Mouse (Mus musculus) induced T-regulatory cell, adult 2 months (primary cell): Measurements from ENCODE around the gene Gal3st2c.
"Not testable (repeated sequence)": the region's sequence is repeated elsewhere in the genome, so short reads cannot be mapped to it uniquely, and the experiment has no call there.

ENCODE experiments used
- DNase-seq: peaks from one replicate; pipeline ENCODE4 v3.0.0-alpha.2; 2012; ENCODE audit warnings: low read depth

Gal3st2c gene

DNA sequence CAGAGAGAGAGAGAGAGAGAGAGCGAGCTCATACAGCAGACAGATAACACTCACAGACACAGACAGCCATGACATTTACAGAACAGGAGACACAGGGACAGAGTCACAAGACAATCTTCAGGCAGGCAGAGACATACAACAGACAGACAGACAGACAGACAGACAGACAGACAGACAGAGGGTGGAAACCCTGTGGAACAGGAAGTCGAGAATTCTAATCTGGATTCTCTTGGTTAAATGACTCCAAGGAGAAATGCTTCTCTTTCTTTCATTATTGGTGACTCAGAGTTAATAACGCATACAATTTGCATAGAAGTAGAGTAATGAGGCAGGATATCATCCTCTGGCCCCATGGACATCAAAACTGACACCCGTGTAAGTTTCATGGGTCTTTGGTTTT, 56.2 kb downstream of the Gal3st2c start:
- no peak for DNase-seq

DNA sequence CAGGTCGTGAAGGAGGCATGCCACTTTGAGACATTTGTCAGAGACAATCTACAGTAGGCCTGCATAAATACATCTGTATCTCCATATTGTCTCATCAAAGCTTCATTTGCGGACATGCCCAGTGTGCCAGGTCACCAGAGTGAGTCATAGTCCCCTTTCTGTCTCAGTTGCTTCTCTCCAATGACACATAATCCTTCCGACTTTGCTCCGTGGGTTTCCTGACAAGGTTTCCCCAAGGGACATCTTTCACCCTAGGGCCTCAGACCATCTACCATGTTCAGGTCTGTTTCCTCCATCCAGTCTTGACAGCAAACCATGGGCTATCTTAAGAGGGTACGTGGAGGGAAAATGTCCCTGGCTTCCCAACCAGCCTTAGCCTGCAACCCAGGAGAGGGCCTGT, 60.8 kb downstream of the Gal3st2c start:
- DNase-seq: peak; percentile 39

DNA sequence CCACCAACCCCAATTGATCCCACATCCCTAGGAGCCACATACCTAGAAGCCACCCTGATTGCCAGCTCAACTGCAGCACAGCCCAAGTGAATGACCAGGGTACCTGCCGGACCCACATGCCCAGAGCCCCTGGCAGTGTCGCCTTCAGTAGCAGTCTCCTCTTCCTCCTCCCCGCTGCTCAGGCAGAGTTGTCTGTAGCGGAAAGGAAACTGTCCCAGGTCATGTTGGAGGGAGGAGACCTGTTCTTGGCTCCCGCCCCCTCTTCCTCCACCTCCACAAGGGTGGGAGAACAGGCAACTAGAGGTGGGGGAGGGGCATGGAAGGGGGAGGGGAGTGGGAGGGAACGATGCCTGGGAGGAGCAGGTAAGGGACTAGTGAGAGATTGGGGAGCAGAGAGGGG, 62.1 kb downstream of the Gal3st2c start, which contains the start of gene Pdcd1:
Gene Pdcd1, minus strand, starts transcription at position 181 of the 400 bp plus-strand sequence.
- peak; percentile 78 for DNase-seq

DNA sequence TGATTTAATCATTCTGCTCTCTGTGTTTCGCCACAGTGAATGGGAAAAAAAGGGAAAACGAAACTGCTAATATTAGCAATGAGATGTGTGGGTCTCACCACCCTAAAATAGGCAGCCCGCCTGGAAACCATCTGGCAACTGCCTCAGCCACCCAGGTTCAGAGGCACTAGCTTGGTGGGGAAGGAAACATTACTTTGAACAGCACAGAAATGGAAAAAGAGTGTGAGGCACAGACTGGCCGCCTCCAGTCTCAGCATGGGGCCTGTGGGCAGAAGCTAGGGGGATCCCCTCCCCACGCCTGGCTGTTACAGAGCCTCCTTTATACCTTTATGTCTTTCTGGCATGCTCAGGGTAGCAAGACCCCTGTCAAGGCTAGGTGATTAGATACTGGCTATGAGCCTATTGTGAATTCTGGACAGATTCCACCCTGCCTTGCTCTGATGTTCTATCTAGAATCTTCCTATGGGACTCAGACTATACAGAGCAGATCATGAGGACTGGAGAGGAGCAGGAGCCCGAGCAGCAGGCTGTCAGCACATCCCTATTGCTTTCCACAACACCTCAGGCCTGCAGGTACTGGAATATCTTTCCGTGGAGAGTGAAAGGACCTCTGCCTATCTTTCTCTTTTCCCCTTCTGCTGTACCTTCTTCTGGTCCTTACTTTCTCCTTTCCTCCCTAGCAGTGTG, 63.4 kb downstream of the Gal3st2c start:
- peak; percentile 59 for DNase-seq

DNA sequence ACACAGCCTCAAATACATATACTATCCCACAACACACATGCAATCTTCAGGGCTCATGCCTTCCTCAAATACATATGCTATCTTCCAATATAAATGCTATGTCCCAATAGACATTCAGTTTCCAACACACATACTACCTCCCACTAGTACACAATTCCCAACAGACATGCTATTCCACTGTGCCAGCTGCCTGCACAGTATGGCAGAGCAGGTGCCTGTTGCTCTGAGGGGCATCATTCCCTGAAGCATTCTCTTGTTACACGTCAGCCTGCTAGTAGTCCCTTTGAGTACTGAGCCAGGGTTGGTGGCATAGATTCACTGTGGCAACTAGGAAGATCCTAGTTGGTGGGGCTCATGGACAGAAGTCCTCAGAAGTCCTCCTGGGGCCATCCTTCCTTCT, 64.2 kb downstream of the Gal3st2c start:
- no peak for DNase-seq

DNA sequence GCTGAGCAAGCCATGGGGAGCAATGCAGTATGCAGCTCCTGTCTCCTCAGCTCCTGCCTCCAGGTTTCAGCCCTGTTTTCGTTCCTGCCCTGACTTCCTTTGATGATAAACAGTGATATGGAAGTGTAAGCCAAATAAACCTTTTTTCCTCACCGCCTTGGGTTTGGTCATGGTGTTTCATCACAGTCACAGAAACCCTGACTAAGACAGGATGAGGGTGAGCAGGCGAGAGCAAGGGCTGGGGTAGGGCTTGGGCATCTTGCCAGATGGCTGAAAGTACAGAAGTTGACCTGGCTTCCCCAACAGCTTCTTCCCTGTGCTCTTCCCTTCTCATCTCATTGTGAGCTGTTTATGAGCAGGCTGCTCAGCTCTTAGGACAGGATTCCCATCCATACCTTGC, 65.7 kb downstream of the Gal3st2c start:
- DNase-seq: no peak

DNA sequence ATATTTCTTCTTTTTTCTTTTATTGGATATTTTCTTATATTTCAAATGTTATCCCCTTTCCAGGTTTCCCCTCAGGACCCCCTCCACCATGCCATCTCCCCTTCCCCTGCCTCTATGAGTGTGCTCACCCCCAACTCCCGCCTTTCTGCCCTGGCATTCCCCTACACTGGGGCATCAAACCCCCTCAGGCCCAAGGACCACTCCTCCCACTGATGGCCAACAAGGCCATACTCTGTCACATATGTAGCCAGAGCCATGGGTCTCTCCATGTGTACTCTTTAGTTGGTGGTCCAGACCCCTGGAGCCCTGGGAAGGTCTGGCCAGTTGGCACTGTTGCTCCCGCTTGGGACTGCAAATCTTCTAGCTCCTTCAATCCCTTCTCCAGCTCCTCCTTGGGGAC, 67.1 kb downstream of the Gal3st2c start:
- DNase-seq: no peak

DNA sequence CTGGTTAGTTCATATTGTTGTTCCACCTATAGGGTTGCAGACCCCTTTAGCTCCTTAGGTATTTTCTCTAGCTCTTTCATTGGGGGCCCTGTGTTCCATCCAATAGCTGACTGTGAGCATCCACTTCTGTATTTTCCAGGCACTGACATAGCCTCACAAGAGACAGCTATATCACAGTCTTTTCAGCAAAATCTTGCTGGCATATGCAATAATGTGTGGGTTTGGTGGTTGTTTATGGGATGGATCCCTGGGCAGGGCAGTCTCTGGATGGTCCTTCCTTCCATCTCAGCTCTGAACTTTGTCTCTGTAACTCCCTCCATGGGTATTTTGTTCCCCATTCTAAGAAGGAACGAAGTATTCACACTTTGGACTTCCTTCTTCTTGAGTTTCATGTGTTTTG, 68.0 kb downstream of the Gal3st2c start:
- not testable (repeated sequence) for DNase-seq
